Mouse (Mus musculus) gastrocnemius, postnatal 14 days (tissue): ENCODE data around the gene Ptprd. TPM values are rescaled to one million over a fixed set of nuclear protein-coding genes. Genes with fewer than 3 reads are reported as not detected.

Source experiments
- DNase-seq: peaks from one replicate; pipeline ENCODE4 v3.0.0; 2021; ENCODE audit warnings: mixed read lengths
- intact Hi-C: fragments of 180-260 bp; cut with DNase I; formaldehyde crosslinking; loops from one replicate; pipeline ENCODE4 v1.15.1; 2025; ENCODE audit warnings: low total_unique reads
- total RNA-seq, 2 experiments: library from RNA; stranded (reverse); gene quantifications; 2 replicates each; pipeline ENCODE4 v1.2.3; 2021

Ptprd gene
- total RNA-seq, 2 experiments from 2014 or later: 15.9 to 21.1 TPM

DNA sequence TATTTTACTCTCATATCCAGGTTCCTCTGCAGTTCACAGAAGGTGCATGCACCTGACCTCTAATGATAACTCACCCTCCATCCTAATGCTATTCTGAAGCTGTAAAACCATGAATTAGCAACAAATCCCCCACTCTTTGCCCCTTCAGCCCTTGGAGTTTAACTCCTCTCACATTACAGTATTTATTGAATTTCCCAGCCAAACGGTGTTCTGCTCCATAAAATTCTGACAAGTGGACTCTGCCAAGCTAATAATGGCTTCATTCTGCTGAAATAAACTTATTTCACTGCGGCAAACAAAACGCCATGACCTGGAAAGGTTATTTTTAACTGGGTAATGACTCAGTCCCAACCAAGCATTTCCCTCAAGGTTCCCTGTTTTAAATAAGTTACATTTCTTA, 1842.7 kb downstream of the Ptprd start:
- intact Hi-C loops: no loop called here
- no peak for DNase-seq

DNA sequence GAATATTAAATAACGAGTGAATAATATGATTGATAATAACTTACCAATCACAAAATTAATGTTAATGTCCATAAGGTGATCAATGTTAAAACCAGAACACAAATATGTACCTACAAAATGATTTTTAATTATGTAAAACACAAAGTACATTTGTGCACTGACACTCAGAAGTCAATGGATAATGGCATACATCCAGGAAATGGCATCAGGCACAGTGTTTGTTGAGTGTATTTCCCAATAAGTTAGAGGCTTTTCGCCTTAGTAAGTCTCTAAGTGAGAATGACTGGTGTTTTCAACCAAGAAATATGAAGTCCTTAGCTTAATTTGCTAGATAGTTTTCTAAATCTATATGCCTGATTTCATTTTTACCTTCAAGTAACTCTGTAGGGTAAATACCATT, 1843.5 kb downstream of the Ptprd start:
- intact Hi-C loops: no loop called here
- no peak for DNase-seq

DNA sequence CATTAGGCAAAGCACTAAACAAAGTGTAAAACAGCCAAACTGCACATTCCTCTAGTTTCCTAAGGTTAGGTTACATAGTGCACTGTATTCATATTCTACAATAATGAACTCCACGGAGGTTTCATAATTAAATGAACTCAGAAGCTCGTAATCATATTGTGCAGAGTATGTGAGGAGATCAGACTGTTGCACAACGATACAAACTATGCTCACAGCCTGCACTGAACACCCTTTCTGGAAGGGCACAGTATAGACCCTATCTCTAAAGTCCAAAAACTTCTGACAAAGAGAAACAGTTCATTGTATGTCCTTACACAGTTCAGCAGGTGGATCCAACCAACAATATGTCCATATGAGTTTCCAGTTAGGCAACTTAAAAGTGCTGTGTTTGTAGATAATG, 1844.5 kb downstream of the Ptprd start:
- DNase-seq: no peak
- intact Hi-C loops: no loop called here

DNA sequence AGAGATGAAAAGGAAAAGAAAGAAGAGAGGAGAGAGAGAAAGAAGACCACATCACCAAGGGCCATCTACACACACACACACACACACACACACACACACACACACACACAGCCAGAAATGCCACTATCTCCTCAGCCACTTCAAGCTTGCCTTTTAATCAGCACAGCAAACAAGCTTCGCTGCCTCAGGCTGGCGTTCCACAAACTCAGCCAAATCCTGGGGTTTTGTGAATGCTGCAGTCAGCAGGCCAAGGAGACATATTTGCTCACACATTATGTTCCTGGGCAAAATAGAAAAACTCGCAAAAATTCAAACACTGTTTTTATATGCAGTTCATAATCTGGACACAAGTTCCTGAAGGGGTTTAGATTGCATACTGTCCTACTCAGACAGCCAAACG, 1845.9 kb downstream of the Ptprd start:
- DNase-seq: no peak
- intact Hi-C loops: no loop called here

DNA sequence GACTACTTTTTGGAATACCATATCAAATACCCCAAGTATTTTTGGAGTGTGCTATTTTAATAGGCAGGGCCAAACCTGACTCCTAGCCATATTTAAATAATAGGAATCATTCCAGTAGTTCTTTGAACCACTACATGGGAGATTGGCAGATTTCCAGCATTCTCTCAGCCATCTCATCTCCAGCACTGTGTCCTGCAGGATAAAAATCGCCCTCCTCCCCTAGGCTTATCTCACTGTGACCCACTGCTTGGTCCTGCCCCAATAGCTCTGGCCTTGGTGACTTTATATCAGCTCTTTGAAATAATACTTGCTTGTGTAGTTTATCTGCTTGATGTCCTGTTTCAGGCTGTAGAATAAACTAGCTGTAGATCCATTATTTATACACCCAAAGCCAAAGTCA, 1850.2 kb downstream of the Ptprd start:
- DNase-seq: no peak
- intact Hi-C loops: no loop called here

DNA sequence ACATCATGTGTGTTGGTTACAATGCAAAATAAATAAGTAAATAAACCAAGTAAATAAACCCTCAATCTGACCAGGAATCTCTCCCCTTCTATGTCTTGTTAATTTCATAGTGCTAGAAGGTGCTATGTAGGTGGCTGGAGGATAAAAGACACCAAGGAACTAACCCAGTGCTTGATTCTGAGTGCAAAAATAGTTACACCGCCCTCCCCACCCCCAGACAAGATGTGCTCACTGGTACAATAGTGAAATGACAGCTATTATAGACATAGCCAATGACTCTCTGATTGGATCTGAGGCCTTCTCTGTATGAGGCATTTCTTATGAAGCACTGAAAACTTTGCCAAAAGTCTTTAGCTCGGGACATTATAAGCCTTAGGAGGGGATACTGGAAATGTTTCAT, 1857.6 kb downstream of the Ptprd start:
- DNase-seq: no peak
- intact Hi-C loops: no loop called here

DNA sequence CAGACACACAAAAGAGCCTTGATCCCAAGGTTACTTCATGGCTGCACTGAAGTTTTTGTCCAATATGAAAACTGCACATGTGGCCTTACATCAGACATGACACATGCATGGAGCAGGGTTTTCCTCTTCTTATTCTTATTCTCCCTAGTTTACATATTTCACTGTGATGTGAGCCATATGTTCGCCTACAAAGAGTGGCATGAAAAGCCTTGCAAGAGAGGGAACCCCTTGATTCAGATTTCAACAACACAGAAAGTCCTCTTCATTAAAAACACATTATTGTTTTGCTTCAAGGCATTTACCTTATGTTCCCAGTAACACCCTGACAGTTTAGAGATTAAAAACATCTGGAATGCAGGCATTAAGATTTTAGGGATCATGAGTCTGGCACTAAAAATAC, 1859.3 kb downstream of the Ptprd start:
- intact Hi-C loops: no loop called here
- DNase-seq: no peak

DNA sequence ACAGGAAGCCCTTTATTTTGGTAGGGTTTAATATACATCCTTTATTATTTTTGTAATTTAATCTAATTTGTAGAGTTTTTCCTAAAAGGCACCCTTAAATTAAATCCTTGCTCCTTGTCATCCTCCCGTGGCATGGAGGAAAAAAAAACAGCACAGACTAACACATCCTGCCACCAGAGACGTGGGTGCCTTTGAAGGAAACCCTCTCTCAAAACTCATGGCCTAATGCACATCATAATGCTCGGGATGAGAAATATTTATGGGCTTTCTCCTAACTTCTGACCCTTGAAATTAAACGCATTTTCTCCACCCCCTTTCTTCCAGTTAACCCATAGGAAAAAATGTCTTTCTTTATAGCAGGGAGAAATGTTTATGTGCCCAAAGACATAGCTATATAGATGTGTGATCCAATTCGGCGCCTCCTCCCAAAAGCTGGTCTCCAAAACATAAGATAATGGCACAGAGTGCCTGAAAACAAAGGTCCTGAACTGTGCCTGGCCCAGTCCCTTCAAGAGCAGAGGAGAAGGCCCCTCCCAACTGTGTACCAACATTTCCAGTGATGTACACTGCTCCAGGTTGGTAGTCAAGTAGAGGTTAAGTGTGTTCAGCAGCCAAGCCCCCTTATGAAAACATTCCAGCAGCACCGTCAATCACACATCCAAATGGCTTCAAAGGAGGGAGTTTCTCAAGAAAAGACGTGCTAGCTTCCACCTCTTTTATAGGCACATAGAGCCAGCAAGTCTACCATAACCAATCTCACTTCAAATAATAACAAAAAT, 1860.4 kb downstream of the Ptprd start:
- intact Hi-C loops: no loop called here
- no peak for DNase-seq

DNA sequence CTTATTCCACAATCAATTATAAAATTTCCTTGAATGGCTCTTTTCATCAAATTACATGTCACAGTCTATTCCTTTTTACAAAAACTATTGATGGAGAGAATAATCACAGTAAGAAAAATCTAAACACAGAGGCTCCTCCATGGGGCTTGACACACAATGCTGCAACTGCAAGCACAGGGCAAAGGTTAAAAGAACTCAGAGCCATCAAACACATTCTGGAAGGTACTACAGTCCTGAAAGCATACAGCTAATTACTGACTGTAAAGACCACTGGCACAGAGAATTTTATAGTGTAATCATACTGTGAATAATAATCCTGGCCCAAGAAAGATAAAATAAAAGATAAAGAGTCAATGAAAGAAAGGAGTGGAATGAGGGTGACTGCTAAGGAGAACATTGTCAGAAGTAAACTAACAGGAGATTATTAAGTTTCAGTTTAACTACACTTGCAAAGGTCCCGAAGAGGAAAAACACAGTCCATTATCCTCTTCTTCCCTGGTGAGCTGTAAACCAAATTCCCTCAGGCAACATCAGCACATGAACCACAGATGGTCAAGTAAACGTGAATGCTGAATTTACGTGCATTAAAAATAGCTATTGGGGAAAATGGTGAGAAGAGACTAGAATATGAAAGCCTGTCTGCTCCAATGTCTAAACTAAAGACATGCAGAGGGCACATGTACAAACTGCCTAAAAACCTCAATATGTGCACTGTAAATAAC, 1861.4 kb downstream of the Ptprd start:
- no peak for DNase-seq
- intact Hi-C loops: no loop called here

DNA sequence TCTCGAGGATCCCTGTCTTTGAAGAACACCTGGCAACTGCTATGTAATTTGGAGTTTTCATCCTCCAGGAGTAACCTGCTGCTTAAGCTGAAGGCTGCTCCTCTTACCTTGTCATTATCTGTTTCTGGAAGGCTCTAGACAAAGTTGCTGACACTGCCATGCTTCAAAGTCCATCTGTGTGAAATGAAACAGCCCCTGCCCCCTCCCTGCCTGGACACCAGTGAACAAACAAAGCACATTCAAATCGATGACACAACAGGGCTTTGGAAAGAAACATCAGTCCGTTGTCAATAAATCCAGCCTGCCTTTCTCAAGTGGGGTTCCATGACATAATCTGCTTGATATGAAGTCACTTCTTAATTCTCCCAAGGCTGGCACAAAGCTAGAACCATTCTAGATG, 1867.7 kb downstream of the Ptprd start:
- intact Hi-C loops: no loop called here
- DNase-seq: no peak

DNA sequence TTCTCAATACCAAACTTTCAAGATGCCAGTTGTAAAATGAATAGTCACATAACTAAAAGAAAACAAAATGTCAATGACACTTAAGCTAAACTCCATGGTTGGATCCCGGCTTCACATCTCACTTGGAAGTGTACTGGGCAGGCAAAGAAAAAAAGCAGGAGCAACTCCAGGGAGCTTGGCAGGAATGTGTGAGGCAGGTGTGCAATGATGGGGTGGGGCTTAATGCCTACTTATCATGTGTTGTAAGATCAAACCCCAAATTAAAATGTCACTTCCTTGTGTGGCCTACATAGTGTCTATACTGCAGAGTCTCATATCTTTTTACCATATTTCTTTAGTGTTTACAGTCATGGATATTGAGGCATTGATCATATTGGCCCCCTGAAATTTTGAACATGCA, 1873.8 kb downstream of the Ptprd start:
- no peak for DNase-seq
- intact Hi-C loops: no loop called here

DNA sequence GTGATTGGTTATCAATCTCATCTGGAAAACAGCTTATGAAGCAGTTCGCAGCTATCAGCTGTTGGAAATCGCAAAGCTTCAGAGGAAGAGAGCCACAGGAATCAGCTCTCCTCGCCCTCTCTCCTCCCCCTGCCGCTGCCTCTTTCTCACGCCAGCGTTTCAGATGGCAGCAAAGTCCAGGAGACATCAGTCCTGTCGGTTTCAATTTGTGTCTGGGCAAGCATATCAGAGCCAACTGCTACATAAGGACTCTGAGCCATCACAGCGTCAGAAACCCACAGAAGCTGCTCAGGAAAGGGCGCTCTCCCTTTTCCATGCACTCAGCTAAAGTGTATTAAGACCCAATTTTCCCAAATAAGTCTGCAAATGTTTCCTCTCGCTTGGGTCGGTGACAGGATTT, 1884.4 kb downstream of the Ptprd start:
- peak; percentile 39 for DNase-seq
- intact Hi-C loops: no loop called here

DNA sequence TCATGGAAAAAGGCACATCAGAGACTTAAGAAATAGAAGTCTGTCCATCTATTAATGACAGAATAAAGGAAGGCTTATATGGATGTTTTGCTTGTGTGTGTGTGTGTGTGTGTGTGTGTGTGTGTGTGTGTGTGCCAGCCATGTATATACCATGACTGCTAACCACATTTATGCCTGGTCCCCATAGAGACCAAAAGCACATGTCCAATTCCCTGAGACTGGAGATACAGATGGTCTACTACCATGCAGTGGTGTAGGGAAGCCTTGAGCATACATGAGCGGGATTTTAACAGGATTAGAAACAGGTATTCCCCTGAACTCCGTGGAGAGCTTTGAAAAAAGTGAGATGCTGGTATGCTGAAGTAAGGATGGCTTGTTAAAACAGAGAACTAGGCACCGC, 1886.1 kb downstream of the Ptprd start:
- intact Hi-C loops: no loop called here
- DNase-seq: no peak

DNA sequence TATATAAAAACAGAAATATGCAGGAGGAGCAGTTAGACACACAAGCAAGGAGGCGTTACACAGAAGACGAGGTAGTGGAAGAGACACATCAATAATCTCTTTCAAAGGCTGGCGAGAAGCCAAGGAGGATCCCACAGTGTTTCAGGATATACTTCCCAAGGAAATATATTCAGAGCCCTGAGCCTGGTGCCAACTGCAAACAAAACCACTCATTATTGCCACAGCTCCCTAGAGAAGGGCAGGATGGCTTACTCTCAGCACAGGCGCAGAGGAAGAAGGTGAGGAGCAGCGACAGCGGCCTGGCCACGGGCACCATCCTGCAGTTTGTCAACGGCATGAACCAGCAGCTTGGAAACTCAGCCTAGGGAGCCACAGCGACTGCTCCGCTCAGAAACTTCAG, 1886.8 kb downstream of the Ptprd start:
- intact Hi-C loops: no loop called here
- no peak for DNase-seq

DNA sequence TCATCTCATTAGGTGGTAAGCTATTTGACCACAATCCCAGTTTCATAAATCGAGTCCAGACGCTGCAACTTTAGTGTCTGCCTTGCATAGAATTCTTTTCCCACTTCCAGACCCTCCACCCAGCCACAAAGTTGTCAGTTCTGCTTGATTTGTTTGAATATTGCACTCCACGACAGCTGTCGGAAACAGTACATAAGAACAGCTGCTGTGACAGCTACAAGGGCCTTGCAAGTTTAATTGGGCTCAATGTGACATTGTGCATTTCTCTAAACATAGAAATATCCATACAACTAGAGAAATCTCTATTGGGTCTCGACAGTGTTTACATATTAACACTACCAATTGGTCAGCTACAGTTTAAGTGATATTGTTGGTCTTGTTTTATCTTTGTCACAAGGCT, 1887.3 kb downstream of the Ptprd start:
- DNase-seq: no peak
- intact Hi-C loops: no loop called here

DNA sequence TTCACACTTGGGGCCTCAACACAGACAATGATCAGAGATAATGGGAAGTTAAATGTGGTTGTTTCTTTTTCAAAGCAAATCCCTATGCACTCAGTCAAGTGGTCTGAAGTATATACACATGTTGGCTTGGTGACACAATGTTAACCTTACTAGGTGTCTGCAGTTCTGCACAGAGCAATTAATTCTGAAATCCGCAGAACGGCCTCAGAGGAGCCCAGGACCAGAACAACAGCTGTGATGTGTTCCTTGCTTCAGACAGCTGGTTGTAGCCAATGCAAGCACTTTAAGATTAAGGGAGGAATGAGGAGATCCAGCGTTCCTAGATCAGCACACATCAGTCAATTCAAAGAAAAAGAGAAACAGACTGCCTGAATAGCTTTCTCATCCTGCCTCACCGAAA, 1891.9 kb downstream of the Ptprd start:
- DNase-seq: no peak
- intact Hi-C loops: no loop called here

DNA sequence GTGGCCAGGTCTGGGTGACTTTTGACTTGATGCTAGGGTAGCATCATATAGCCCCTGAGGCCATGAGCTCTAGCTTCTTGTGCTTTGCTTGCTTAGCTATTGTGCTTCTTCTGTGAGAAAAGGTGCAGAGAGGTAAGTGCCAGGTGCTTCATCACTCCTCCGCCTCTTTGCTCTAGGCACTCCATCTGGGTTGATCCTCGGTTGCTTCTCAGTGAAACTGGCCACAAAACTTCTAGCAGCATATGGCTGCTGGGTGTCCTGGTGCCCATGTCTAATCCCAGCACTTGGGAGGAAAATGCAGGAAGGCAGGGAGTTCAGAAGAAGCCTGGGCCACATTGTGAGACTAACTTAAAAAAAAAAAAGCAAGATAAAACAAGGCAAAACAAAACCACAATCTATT, 1895.8 kb downstream of the Ptprd start:
- intact Hi-C loops: no loop called here
- no peak for DNase-seq

DNA sequence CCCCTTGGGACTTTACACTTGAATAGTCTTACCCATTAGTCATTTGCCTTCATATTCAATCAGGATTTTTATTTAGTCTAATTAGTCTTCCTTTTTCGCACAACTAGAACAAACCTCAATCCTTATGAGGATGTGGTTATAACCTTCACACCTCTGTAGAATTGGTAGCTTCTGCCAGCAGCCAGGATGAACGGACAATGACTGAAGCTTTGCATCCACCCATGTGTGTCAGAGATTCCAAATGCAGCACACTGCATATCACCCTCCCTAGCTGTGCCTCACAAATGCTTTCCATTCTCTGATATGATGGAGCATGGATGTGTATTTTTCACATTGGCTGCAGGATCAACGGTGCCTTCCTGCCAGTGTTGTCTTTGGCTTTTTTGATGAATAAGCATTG, 1898.0 kb downstream of the Ptprd start:
- intact Hi-C loops: no loop called here
- DNase-seq: no peak

DNA sequence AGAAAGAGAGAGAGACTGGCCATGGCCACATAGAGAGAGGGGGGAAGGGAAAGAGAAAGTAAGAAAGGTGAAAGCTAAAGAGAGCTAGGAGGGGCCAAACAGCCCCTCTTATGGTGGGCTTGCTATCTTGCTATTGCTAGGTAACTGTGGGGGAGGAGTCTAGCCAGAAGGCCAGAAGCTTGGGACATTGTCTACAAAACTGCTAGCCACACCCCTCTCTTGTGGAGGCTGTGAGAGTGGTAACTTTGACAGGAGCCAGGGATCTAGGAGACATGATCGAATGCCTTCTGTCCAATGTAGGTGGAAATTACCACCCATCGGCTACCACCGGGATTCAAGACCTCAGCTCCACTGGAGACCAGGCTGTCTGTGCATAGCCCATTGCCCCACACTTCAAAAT, 1899.2 kb downstream of the Ptprd start:
- intact Hi-C loops: no loop called here
- no peak for DNase-seq

DNA sequence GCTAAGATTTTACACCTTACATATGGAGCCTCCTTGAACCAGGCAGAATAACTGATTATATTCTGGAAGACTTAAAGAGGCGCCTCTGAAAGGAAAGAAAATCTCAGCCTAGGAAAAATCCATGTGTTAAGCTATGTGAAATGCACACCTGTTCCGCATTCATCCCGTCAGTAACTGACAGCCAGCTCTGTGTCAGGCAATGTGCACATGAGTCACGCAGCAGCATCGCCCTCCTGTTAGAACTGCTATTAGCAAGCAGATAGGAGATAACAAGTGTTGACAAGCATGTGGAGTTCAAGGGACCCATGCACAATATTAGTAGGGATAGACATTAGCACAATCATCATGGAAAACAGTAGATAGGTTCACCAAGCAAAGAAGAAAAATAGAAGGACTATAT, 1905.8 kb downstream of the Ptprd start:
- intact Hi-C loops: no loop called here
- DNase-seq: no peak

DNA sequence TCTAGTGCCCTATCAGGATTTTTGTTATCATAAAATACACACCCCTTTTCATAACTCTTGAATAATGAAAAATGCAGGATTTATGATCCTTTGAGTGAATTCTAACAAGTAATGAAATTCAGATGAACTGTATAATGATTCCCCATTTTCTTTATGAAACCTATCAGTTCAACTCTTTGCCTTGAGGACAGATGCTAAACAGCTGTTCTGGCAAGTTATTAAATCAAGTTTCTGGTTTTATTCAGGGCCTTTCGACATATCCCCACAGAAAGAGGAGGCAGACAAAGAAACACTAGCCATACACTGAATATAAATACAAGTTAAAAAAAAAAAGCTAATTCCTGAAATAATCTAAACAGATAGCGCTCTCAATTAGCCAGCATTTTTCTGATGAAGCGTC, 1914.4 kb downstream of the Ptprd start:
- intact Hi-C loops: no loop called here
- DNase-seq: no peak
